Mouse (Mus musculus) liver (tissue): ENCODE results near the gene Cdc123.
"Not testable (repeated sequence)": the region's sequence is repeated elsewhere in the genome, so short reads cannot be mapped to it uniquely, and the experiment has no call there.

ENCODE experiments used
- DNase-seq: peaks from one replicate; pipeline ENCODE4 v3.0.0-alpha.2; 2020; ENCODE audit warnings: mixed read lengths

Gene Cdc123

GRCm38 (mm10) chr2:5844873-5845631 lies at the start of gene Cdc123, which contains the start of gene Nudt5:
Gene Cdc123, minus strand, starts transcription at chr2:5845164.
Gene Nudt5, plus strand, starts transcription at chr2:5845019.
- peak; percentile 86 for DNase-seq

GRCm38 (mm10) chr2:5894296-5894695 lies 49.3 kb upstream of the Cdc123 start:
- no peak for DNase-seq

- DNase-seq = no peak
These were observed 44.4 kb upstream of the Cdc123 start for GRCm38 (mm10) chr2:5889412-5889811.

GRCm38 (mm10) chr2:5888865-5889264 lies 43.9 kb upstream of the Cdc123 start:
- no peak for DNase-seq

GRCm38 (mm10) chr2:5877446-5877845 lies 32.5 kb upstream of the Cdc123 start:
- DNase-seq = no peak

- no peak for DNase-seq
These were observed 24.8 kb upstream of the Cdc123 start for GRCm38 (mm10) chr2:5869746-5870145.

- DNase-seq = no peak
These were observed 22.7 kb upstream of the Cdc123 start for GRCm38 (mm10) chr2:5867681-5868080.

- no peak for DNase-seq
These were observed 17.9 kb upstream of the Cdc123 start, which contains the start of gene Gm13199 for GRCm38 (mm10) chr2:5862834-5863233. Gene Gm13199, minus strand, starts transcription at chr2:5862934.

- no peak for DNase-seq
These were observed 6.9 kb upstream of the Cdc123 start for GRCm38 (mm10) chr2:5851866-5852265.

GRCm38 (mm10) chr2:5851116-5851515 lies 6.2 kb upstream of the Cdc123 start:
- no peak for DNase-seq

GRCm38 (mm10) chr2:5845826-5846225 lies 862 bp upstream of the Cdc123 start:
- no peak for DNase-seq

- no peak for DNase-seq
These were observed 637 bp downstream of the Cdc123 start for GRCm38 (mm10) chr2:5844181-5844872.

GRCm38 (mm10) chr2:5840815-5841214 lies 4.1 kb downstream of the Cdc123 start:
- DNase-seq = no peak

GRCm38 (mm10) chr2:5825265-5825913 lies 19.6 kb downstream of the Cdc123 start:
- DNase-seq = no peak

GRCm38 (mm10) chr2:5824685-5825084 lies 20.3 kb downstream of the Cdc123 start:
- DNase-seq = no peak

GRCm38 (mm10) chr2:5824213-5824612 lies 20.8 kb downstream of the Cdc123 start:
- DNase-seq = no peak

GRCm38 (mm10) chr2:5822449-5822848 lies 22.5 kb downstream of the Cdc123 start:
- DNase-seq = no peak

- DNase-seq = no peak
These were observed 23.7 kb downstream of the Cdc123 start for GRCm38 (mm10) chr2:5821264-5821663.

- no peak for DNase-seq
These were observed 33.7 kb downstream of the Cdc123 start for GRCm38 (mm10) chr2:5811235-5811782.

- no peak for DNase-seq
These were observed 34.8 kb downstream of the Cdc123 start for GRCm38 (mm10) chr2:5810036-5810718.

GRCm38 (mm10) chr2:5806201-5806600 lies 38.8 kb downstream of the Cdc123 start:
- not testable (repeated sequence) for DNase-seq

GRCm38 (mm10) chr2:5805228-5805627 lies 39.7 kb downstream of the Cdc123 start:
- no peak for DNase-seq
